Mouse (Mus musculus): Measurements from ENCODE around the gene Tdp1. TPM values are rescaled to one million over a fixed set of nuclear protein-coding genes. Genes with fewer than 3 reads are reported as not detected.

Tdp1 gene
- polyA plus RNA-seq, 1 experiment from 2014 or later: 68.4 TPM

DNA sequence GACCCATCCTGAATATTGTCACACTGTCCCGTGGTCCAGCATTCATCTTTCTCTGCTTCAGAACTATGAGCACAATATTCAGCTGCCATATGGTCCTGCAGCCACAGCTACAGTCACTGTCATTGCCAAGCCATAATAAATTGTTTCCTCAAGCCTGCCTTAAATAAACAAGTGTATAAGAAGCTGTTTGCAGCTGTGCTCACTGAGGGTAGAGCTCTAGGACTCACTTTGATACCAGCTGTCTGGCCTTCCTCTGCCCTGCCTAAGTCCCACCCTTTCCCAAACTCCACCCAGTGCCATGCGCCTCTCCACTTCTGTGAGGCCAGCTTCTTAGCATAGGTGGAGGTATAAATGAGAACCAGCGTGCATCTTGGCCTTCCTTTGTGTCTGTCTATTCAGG, 49.3 kb downstream of the Tdp1 start:
- no peak for ATAC-seq (ENCODE audit: low FRiP score, low read depth)
- peaks cover 33% of the 10 kb centered on the region for H3K36me3 ChIP-seq

DNA sequence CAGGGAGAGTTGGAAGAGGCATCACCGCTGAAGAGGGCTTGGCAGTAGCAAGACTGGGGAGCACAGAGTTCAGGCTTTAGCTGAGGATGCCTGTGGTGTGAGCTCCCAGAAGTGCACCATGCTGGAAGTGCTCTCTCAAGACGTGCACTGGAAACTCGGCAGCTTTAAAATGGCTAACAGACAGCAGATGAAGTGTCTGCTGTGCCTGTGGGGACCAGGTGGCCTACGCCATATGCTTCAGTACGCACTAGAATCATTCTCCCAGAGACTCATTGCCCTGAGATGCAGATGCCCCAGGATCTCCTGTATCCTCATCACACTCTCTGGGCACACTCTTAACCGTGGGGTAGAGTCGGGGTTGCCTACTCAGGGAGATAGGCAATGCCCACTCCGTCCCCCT, 51.1 kb downstream of the Tdp1 start:
- ATAC-seq (ENCODE audit: low FRiP score, low read depth): no peak
- no peaks in the 10 kb centered on the region for H3K4me1 ChIP-seq
- no peaks in the 10 kb centered on the region for H3K9me3 ChIP-seq
- no peaks in the 10 kb centered on the region for H3K27me3 ChIP-seq
- H3K4me2 ChIP-seq (replicated peaks): no peak overlapping the region
- H3K36me3 ChIP-seq: peaks cover 39% of the 10 kb centered on the region
- no peak overlapping the region for H3K4me3 ChIP-seq
- 92% methylated on average over 8 of the region's 8 CpGs for WGBS
- H3K9ac ChIP-seq (replicated peaks): no peak overlapping the region
- no peak overlapping the region for H3K27ac ChIP-seq (replicated peaks)

More for the DNA sequence above, 49.3 kb downstream of the Tdp1 start:
- 96% methylated on average over 3 of the region's 3 CpGs for WGBS
- Histone ChIP-seq H3K4me1 (no peaks in the 10 kb centered on the region), H3K9me3 (no peaks in the 10 kb centered on the region), H3K27ac (replicated peaks) (no peak overlapping the region), H3K4me3 (no peak overlapping the region), H3K4me2 (replicated peaks) (no peak overlapping the region), H3K27me3 (no peaks in the 10 kb centered on the region), H3K9ac (replicated peaks) (no peak overlapping the region)

DNA sequence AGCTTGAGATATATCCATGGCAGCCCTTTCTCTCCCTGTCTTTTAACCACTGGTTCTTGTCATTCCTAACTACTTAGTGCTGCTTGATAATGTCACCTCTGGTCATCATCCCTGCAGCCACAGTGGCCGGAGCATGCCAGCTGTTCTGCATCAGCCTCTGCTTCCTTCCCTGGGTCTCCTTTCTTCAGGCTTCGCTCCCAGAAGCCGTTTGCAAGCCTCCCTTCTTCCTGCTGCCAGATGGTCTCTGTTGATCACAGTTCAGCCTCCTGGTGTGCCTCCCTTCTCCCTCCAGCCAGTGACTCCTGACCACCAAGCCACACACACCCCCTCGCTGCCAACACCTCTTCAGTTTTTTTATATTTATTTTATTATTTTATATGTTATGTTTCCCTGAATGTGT, 54.2 kb downstream of the Tdp1 start:
- Histone ChIP-seq H3K4me1 (no peaks in the 10 kb centered on the region), H3K36me3 (peaks cover 58% of the 10 kb centered on the region), H3K9me3 (no peaks in the 10 kb centered on the region), H3K9ac (replicated peaks) (no peak overlapping the region), H3K27me3 (no peaks in the 10 kb centered on the region), H3K27ac (replicated peaks) (no peak overlapping the region), H3K4me2 (replicated peaks) (no peak overlapping the region), H3K4me3 (no peak overlapping the region)
- ATAC-seq (ENCODE audit: low FRiP score, low read depth): no peak
- 85% methylated on average over 4 of the region's 4 CpGs for WGBS

DNA sequence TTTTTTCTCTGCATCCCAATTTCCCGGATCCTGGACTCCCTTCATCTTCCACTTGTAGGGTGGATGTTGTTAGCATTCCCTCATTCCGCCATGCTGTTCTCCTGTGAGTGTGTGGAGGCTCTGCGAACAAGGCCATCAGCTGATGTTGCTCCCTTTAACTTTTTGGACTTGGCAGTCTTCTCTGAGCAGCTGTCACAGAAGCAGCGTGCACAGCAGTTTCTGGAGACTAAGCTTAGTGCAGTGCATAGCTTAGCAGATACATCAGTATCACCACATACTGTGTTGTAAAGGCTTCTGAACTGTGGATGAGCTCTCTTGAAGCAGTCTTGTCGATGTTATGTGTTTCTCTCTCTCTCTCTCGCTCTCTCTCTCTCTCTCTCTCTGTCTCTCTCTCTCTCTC, 54.9 kb downstream of the Tdp1 start:
- H3K36me3 ChIP-seq: peaks cover 55% of the 10 kb centered on the region
- WGBS: 89% methylated on average over 6 of the region's 6 CpGs
- no peak for ATAC-seq (ENCODE audit: low FRiP score, low read depth)

DNA sequence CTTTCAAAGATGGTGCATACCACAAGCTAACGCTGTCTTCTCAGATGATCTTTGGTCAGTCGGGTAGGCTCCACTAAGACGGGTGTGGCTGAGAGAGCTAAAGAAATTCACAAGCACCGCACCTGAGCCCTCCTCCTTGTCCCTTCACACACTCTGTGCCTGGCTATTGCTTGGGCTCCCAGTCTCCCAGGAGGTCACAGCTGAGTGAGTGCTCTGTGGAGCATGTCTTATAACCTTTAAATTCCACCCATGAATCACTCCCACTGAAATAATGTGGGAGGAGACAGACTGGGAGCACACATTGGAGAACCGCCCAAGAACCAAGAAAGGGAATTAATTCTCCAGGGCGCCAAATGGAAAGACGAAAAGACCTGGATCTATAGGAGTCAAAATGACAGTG, 56.4 kb downstream of the Tdp1 start:
- 80% methylated on average over 7 of the region's 7 CpGs for WGBS
- Histone ChIP-seq H3K27ac (replicated peaks) (no peak overlapping the region), H3K4me2 (replicated peaks) (no peak overlapping the region), H3K9ac (replicated peaks) (no peak overlapping the region), H3K36me3 (peaks cover 52% of the 10 kb centered on the region), H3K4me3 (no peak overlapping the region), H3K9me3 (no peaks in the 10 kb centered on the region), H3K4me1 (no peaks in the 10 kb centered on the region), H3K27me3 (no peaks in the 10 kb centered on the region)
- ATAC-seq (ENCODE audit: low FRiP score, low read depth): no peak

More for the DNA sequence above, 54.9 kb downstream of the Tdp1 start:
- no peak overlapping the region for H3K27ac ChIP-seq (replicated peaks)
- no peak overlapping the region for H3K9ac ChIP-seq (replicated peaks)
- no peak overlapping the region for H3K4me3 ChIP-seq
- H3K9me3 ChIP-seq: no peaks in the 10 kb centered on the region
- no peaks in the 10 kb centered on the region for H3K27me3 ChIP-seq
- H3K4me1 ChIP-seq: no peaks in the 10 kb centered on the region
- no peak overlapping the region for H3K4me2 ChIP-seq (replicated peaks)

DNA sequence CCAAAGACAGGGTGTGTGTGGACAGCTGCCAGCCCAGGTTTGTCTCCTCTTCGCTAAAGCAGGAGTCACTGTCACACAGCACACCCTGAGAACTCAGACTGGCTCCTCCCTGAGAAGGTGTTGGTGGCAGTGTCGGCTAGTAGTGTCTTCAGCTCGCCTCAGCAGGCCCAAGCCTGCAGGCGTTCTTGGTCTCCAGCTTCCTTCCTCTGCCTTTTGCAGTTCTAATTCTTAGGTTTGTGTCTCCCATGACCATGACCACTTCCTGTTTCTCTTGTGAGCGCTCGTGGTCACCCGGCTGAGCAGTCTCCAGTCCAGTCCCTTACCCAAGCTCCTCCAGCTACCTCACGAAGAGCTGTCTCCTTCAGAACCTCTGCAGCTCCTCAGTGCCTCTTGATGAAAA, 58.1 kb downstream of the Tdp1 start:
- H3K4me1 ChIP-seq: no peaks in the 10 kb centered on the region
- H3K9me3 ChIP-seq: no peaks in the 10 kb centered on the region
- H3K4me3 ChIP-seq: no peak overlapping the region
- H3K4me2 ChIP-seq (replicated peaks): no peak overlapping the region
- no peaks in the 10 kb centered on the region for H3K27me3 ChIP-seq
- H3K36me3 ChIP-seq: peaks cover 46% of the 10 kb centered on the region
- WGBS: 90% methylated on average over 8 of the region's 8 CpGs
- no peak overlapping the region for H3K27ac ChIP-seq (replicated peaks)
- no peak overlapping the region for H3K9ac ChIP-seq (replicated peaks)
- no peak for ATAC-seq (ENCODE audit: low FRiP score, low read depth)

DNA sequence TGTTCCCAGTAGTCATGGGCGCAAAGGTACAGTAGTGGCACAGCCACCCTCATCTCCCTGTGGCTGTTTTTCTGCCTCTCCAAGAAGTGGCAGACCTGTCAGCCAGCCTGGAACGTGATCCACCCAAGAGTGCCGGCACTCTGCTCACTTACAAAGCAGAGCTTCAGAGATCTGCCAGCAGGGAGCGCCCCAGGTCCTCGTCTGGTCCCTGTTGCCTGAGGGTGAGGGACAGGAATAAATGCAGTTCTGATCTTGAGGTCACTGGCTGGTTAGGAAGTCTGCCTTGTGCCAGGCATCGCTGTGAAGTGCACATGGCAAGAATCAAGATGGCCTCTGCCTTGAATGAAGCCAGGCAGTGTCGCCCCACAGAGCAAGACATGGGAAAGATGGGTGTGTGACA, 68.6 kb downstream of the Tdp1 start:
- H3K36me3 ChIP-seq: peaks cover 29% of the 10 kb centered on the region; the same call in 1 of the 2 replicates
- no peak for ATAC-seq (ENCODE audit: low FRiP score, low read depth)
- H3K27ac ChIP-seq (replicated peaks): no peak overlapping the region
- H3K9ac ChIP-seq (replicated peaks): no peak overlapping the region
- no peak overlapping the region for H3K4me3 ChIP-seq
- no peaks in the 10 kb centered on the region for H3K9me3 ChIP-seq
- peaks cover 4% of the 10 kb centered on the region; the same call in 1 of the 2 replicates for H3K4me1 ChIP-seq
- H3K4me2 ChIP-seq (replicated peaks): no peak overlapping the region
- H3K27me3 ChIP-seq: no peaks in the 10 kb centered on the region
- 52% methylated on average over 7 of the region's 7 CpGs for WGBS

DNA sequence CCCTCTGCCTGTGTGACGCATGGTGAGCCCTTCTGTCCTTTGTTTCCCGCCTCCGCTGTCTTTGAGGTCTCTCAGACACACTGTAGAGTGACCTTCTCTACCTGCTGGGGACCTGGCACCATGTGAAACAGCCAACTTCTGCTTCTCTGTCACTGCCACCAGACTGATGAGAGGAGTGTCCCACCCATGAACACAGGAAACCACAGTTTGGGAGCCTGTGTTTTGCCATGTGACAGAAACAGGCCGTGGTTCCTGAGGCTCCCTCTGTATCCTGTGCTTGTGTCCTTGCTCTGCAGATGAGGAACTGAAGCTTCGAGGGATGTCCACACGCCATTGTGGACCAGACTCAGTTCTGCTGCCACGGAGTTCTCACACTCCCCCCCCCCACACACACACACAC, 72.1 kb downstream of the Tdp1 start:
- 82% methylated on average over 7 of the region's 7 CpGs for WGBS
- H3K27me3 ChIP-seq: peaks cover 4% of the 10 kb centered on the region; the same call in 1 of the 2 replicates
- H3K4me1 ChIP-seq: peaks cover 21% of the 10 kb centered on the region
- peaks cover 12% of the 10 kb centered on the region; the same call in 1 of the 2 replicates for H3K36me3 ChIP-seq
- H3K4me2 ChIP-seq (replicated peaks): no peak overlapping the region
- no peak for ATAC-seq (ENCODE audit: low FRiP score, low read depth)
- H3K4me3 ChIP-seq: no peak overlapping the region
- no peaks in the 10 kb centered on the region for H3K9me3 ChIP-seq
- no peak overlapping the region for H3K27ac ChIP-seq (replicated peaks)
- no peak overlapping the region for H3K9ac ChIP-seq (replicated peaks)

DNA sequence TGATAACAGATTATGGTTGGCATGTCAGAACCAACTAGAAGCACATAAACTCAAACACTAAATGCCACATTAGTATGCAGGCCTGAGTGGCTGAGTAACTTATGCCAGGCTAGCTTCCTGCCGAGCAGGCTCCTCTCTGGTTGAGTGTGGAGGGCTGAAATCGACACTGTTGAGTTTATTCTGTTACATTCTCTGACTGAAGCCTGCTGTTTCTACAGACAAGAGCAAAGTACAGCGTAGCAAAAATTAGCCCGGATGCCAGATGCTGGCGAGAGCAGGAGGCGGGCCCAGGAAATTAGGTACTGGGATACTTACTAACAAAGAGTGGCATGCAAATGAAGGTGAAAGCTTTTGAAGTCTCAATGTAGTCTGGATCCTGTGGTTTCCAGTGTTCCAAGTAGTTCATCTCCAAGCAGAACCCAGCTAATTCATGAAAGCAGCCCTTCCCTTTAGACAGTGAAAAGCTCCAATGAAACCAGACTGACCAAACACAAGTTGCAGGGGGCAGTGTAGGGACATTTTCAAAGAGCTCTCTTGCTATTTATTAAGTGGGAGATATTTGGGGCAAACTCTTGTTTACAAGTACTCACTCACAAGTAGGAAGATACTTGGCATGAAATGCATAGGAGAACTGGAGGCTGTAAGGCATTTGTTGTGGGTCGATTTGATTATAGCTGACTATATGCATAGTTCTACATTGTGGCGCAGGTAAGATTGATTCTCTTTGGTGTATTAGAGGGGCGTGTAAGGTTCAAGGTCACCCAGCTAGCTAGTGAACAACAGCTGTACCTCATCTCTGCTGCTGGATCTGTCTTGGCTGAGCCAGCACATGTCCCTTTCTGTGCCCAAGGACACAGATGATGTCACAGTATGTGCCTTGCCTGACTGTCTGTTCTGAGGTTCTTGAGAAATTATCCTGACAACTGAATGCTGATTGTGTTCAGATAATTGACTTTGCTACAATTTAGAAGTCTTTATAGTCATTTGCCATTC, 74.0 kb downstream of the Tdp1 start:
- 66% methylated on average over 9 of the region's 9 CpGs for WGBS
- Histone ChIP-seq H3K36me3 (peaks cover 12% of the 10 kb centered on the region; the same call in 1 of the 2 replicates), H3K4me3 (no peak overlapping the region), H3K4me2 (replicated peaks) (no peak overlapping the region), H3K9ac (replicated peaks) (no peak overlapping the region), H3K27ac (replicated peaks) (0 out of 2 replicates have a peak overlapping the region, but pooled peaks have one; percentile 17), H3K27me3 (peaks cover 9% of the 10 kb centered on the region), H3K9me3 (no peaks in the 10 kb centered on the region), H3K4me1 (peaks cover 21% of the 10 kb centered on the region)
- no peak for ATAC-seq (ENCODE audit: low FRiP score, low read depth)

DNA sequence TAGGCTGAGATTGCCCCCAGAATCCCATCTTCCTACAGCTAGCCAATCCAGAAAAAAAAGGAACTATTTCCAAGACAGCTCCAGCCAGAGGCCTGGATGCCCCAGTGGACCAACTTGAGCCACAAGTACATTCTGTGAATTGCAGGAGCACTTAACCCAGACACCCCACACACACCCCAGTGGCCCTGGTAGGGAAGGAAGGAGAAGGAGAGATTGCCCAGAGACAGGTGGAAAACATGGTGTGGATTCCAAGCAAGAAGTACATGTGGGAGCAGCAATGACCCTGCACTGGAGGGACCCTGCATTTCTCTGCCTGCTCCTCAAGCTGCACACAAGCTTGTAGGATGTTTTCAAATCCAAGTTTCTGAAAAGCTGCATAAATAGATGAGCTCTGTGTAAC, 75.0 kb downstream of the Tdp1 start:
- no peak overlapping the region for H3K27ac ChIP-seq (replicated peaks)
- H3K27me3 ChIP-seq: peaks cover 18% of the 10 kb centered on the region
- no peak for ATAC-seq (ENCODE audit: low FRiP score, low read depth)
- no peak overlapping the region for H3K9ac ChIP-seq (replicated peaks)
- H3K9me3 ChIP-seq: no peaks in the 10 kb centered on the region
- H3K4me2 ChIP-seq (replicated peaks): no peak overlapping the region
- peaks cover 12% of the 10 kb centered on the region; the same call in 1 of the 2 replicates for H3K36me3 ChIP-seq
- H3K4me3 ChIP-seq: no peak overlapping the region
- H3K4me1 ChIP-seq: peaks cover 24% of the 10 kb centered on the region

DNA sequence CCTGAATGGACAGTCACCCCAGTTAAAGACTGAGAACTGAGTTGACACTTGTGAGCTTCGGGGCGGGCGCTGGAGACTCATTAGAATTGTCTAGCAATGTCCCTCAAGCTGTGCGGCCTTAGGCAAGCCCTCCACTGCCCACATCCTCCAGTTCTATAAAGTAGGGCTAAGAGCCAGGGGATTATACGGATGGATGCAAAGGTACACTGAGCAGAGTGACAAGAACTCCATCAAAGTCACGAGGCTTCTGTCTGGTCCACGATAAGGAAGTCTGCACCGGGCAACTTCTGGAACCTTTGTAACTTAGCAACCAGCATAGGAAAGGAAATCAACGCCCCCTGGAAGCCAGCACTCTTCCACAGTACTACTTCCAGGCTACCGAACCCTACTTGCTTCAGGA, 75.6 kb downstream of the Tdp1 start:
- no peak for ATAC-seq (ENCODE audit: low FRiP score, low read depth)

DNA sequence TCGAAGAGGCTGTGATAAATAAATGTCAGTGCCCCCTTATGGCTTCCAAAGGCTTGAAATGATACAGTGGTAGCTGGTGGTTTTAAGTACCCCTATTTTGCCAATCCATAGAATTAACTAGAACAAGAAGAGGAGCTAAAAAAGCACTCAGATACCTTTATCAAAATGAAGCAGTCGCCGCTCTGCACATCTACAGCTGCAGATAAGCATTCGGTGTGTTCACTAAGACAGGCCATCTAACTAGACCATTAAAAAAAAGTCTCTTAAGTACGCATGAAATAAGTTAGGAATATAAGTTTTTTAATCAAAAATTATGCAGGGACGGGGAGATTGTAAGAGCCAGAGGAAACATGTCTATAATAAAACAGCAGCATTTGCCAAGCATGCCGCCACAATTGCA, 76.4 kb downstream of the Tdp1 start:
- 91% methylated on average over 7 of the region's 7 CpGs for WGBS
- Histone ChIP-seq H3K4me3 (no peak overlapping the region), H3K9me3 (no peaks in the 10 kb centered on the region), H3K27me3 (peaks cover 32% of the 10 kb centered on the region), H3K4me1 (peaks cover 38% of the 10 kb centered on the region), H3K27ac (replicated peaks) (no peak overlapping the region), H3K36me3 (peaks cover 7% of the 10 kb centered on the region; the same call in 1 of the 2 replicates), H3K9ac (replicated peaks) (no peak overlapping the region), H3K4me2 (replicated peaks) (no peak overlapping the region)
- no peak for ATAC-seq (ENCODE audit: low FRiP score, low read depth)

More for the DNA sequence above, 75.6 kb downstream of the Tdp1 start:
- peaks cover 30% of the 10 kb centered on the region for H3K4me1 ChIP-seq
- no peak overlapping the region for H3K4me2 ChIP-seq (replicated peaks)
- H3K4me3 ChIP-seq: no peak overlapping the region
- H3K27ac ChIP-seq (replicated peaks): no peak overlapping the region
- no peak overlapping the region for H3K9ac ChIP-seq (replicated peaks)
- WGBS: 25% methylated on average over 10 of the region's 10 CpGs
- H3K36me3 ChIP-seq: peaks cover 12% of the 10 kb centered on the region; the same call in 1 of the 2 replicates
- H3K9me3 ChIP-seq: no peaks in the 10 kb centered on the region
- H3K27me3 ChIP-seq: peaks cover 25% of the 10 kb centered on the region

All from midbrain, embryonic 12.5 days (tissue).